Mouse (Mus musculus) forebrain, embryonic 14.5 days (tissue): ENCODE results near the gene Stx6. TPM values are rescaled to one million over a fixed set of nuclear protein-coding genes. Genes with fewer than 3 reads are reported as not detected.

ENCODE experiments used
- ATAC-seq: fragments of 200-750 bp; cut with Nextera tagmentation; 2 replicates; pipeline ENCODE4 v1.8.0; 2017; ENCODE audit warnings: mild to moderate bottlenecking, moderate library complexity
- DNase-seq: peaks from one replicate; pipeline ENCODE4 v3.0.0-alpha.2; 2015; ENCODE audit warnings: low spot score
- H3K27ac ChIP-seq: fragments of 300-500 bp; sonication (generic); 2 replicates; pipeline ENCODE4 v1.5.1; 2014; ENCODE audit warnings: low read depth, mild to moderate bottlenecking, control low read depth, low read length, moderate library complexity
- H3K27me3 ChIP-seq: fragments of 300-500 bp; sonication (generic); replicated peaks from 2 replicates; pipeline ENCODE4 v1.6.1; 2014; ENCODE audit warnings: low read length, control low read depth, mixed read lengths; ENCODE audit not compliant: control insufficient read depth, insufficient read depth
- H3K36me3 ChIP-seq: fragments of 300-500 bp; sonication (generic); 2 replicates; pipeline ENCODE4 v1.6.1; 2014; ENCODE audit warnings: low read length, control low read depth; ENCODE audit not compliant: control insufficient read depth, insufficient read depth
- H3K4me1 ChIP-seq: fragments of 300-500 bp; sonication (generic); 2 replicates; pipeline ENCODE4 v1.6.1; 2014; ENCODE audit warnings: antibody characterized with exemption, low read length, control low read depth; ENCODE audit not compliant: control insufficient read depth, insufficient read depth
- H3K4me2 ChIP-seq: fragments of 300-500 bp; sonication (generic); 2 replicates; pipeline ENCODE4 v1.6.1; 2014; ENCODE audit warnings: mild to moderate bottlenecking, control low read depth, low read length
- H3K4me3 ChIP-seq: fragments of 300-500 bp; sonication (generic); 2 replicates; pipeline ENCODE4 v1.5.1; 2014; ENCODE audit warnings: low read depth, low read length, control low read depth
- H3K9ac ChIP-seq: fragments of 300-500 bp; sonication (generic); 2 replicates; pipeline ENCODE4 v1.6.1; 2014; ENCODE audit warnings: mild to moderate bottlenecking, low read length, control low read depth, moderate library complexity
- H3K9me3 ChIP-seq: fragments of 300-500 bp; sonication (generic); replicated peaks from 2 replicates; pipeline ENCODE4 v1.6.1; 2016; ENCODE audit warnings: low read length, control low read depth, mixed read lengths; ENCODE audit not compliant: control insufficient read depth
- WGBS: fragments of 180-500 bp; shearing (Covaris S2); extraction: QIAGEN DNeasy Blood & Tissue Kit; methylation state at CpG from one replicate; pipeline ENCODE4 v1.1.7; 2014; 5-methylcytosine and 5-hydroxymethylcytosine counted together
- polyA plus RNA-seq: library from polyadenylated mRNA; unstranded; fragments of >200 nt; fragmentation: Nextera tagmentation; extraction: Ambion mirVana; gene quantifications from 2 replicates; pipeline ENCODE4 v1.2.1, GENCODE M21; 2014

Stx6 gene
- polyA plus RNA-seq, 1 experiment from 2014 or later, result 97.7 TPM

- H3K27ac ChIP-seq, result peak overlapping the region; percentile 41; the same call in 1 of the 2 replicates
- no peaks in the 10 kb centered on the region for H3K27me3 ChIP-seq
- H3K9me3 ChIP-seq, result no peaks in the 10 kb centered on the region
- no peak overlapping the region for H3K4me2 ChIP-seq
- H3K9ac ChIP-seq, result no peak overlapping the region
- H3K4me3 ChIP-seq, result no peak overlapping the region
- peak; percentile 76 for DNase-seq
- peaks cover 4% of the 10 kb centered on the region; the same call in 1 of the 2 replicates for H3K4me1 ChIP-seq
- H3K36me3 ChIP-seq, result peaks cover 75% of the 10 kb centered on the region
- peak; percentile 52; the same call in 1 of the 2 replicates for ATAC-seq
- WGBS, result 67% methylated on average over 2 of the region's 2 CpGs
Observed at GRCm38 (mm10) chr1:155178192-155178924, 19.8 kb downstream of the Stx6 start.

- no peak overlapping the region for H3K27ac ChIP-seq
- H3K9me3 ChIP-seq, result no peaks in the 10 kb centered on the region
- no peak for DNase-seq
- H3K4me2 ChIP-seq, result no peak overlapping the region
- no peaks in the 10 kb centered on the region for H3K27me3 ChIP-seq
- 87% methylated on average over 3 of the region's 3 CpGs for WGBS
- H3K4me1 ChIP-seq, result no peaks in the 10 kb centered on the region
- ATAC-seq, result no peak
- H3K4me3 ChIP-seq, result no peak overlapping the region
- H3K9ac ChIP-seq, result no peak overlapping the region
- H3K36me3 ChIP-seq, result peaks cover 55% of the 10 kb centered on the region
Observed at GRCm38 (mm10) chr1:155184191-155184590, 25.7 kb downstream of the Stx6 start.

GRCm38 (mm10) chr1:155188656-155189055 is 30.1 kb downstream of the Stx6 start:
- no peaks in the 10 kb centered on the region for H3K27me3 ChIP-seq
- H3K36me3 ChIP-seq, result peaks cover 56% of the 10 kb centered on the region
- H3K27ac ChIP-seq, result no peak overlapping the region
- H3K4me1 ChIP-seq, result peaks cover 13% of the 10 kb centered on the region
- no peak overlapping the region for H3K9ac ChIP-seq
- ATAC-seq (no peak), DNase-seq (no peak)
- 90% methylated on average over 4 of the region's 4 CpGs for WGBS
- H3K4me2 ChIP-seq, result no peak overlapping the region
- H3K4me3 ChIP-seq, result no peak overlapping the region
- H3K9me3 ChIP-seq, result no peaks in the 10 kb centered on the region

GRCm38 (mm10) chr1:155191219-155191618 is 32.7 kb downstream of the Stx6 start:
- ATAC-seq, result no peak
- no peaks in the 10 kb centered on the region for H3K9me3 ChIP-seq
- DNase-seq, result no peak
- peaks cover 70% of the 10 kb centered on the region for H3K36me3 ChIP-seq
- H3K27ac ChIP-seq, result peak overlapping the region; percentile 23; the same call in 1 of the 2 replicates
- H3K4me2 ChIP-seq, result no peak overlapping the region
- peaks cover 20% of the 10 kb centered on the region for H3K4me1 ChIP-seq
- H3K4me3 ChIP-seq, result no peak overlapping the region
- WGBS, result 90% methylated on average over 8 of the region's 8 CpGs
- H3K9ac ChIP-seq, result no peak overlapping the region
- no peaks in the 10 kb centered on the region for H3K27me3 ChIP-seq

GRCm38 (mm10) chr1:155191671-155192070 is 33.2 kb downstream of the Stx6 start:
- H3K27me3 ChIP-seq, result no peaks in the 10 kb centered on the region
- H3K4me1 ChIP-seq, result peaks cover 21% of the 10 kb centered on the region
- H3K9ac ChIP-seq, result no peak overlapping the region
- no peaks in the 10 kb centered on the region for H3K9me3 ChIP-seq
- DNase-seq (no peak), ATAC-seq (no peak)
- 31% methylated on average over 2 of the region's 2 CpGs for WGBS
- peak overlapping the region; percentile 23; the same call in 1 of the 2 replicates for H3K27ac ChIP-seq
- no peak overlapping the region for H3K4me3 ChIP-seq
- H3K36me3 ChIP-seq, result peaks cover 71% of the 10 kb centered on the region
- H3K4me2 ChIP-seq, result no peak overlapping the region

GRCm38 (mm10) chr1:155192805-155193368 is 34.4 kb downstream of the Stx6 start:
- WGBS, result 46% methylated on average over 15 of the region's 15 CpGs
- Histone ChIP-seq H3K4me2 (no peak overlapping the region), H3K27ac (peak overlapping the region; percentile 86), H3K4me3 (no peak overlapping the region), H3K36me3 (peaks cover 75% of the 10 kb centered on the region), H3K9me3 (no peaks in the 10 kb centered on the region), H3K9ac (no peak overlapping the region), H3K27me3 (no peaks in the 10 kb centered on the region), H3K4me1 (peaks cover 27% of the 10 kb centered on the region)
- DNase-seq (peak; percentile 82), ATAC-seq (peak; percentile 77)

- no peaks in the 10 kb centered on the region for H3K9me3 ChIP-seq
- peaks cover 30% of the 10 kb centered on the region for H3K4me1 ChIP-seq
- DNase-seq (peak; percentile 75), ATAC-seq (no peak)
- H3K36me3 ChIP-seq, result peaks cover 62% of the 10 kb centered on the region
- no peak overlapping the region for H3K4me2 ChIP-seq
- no peaks in the 10 kb centered on the region for H3K27me3 ChIP-seq
- H3K4me3 ChIP-seq, result no peak overlapping the region
- H3K27ac ChIP-seq, result peak overlapping the region; percentile 80
- WGBS, result 48% methylated on average over 4 of the region's 4 CpGs
- H3K9ac ChIP-seq, result no peak overlapping the region
Observed at GRCm38 (mm10) chr1:155196691-155197090, 38.2 kb downstream of the Stx6 start.

GRCm38 (mm10) chr1:155199522-155199921 is 41.0 kb downstream of the Stx6 start:
- ATAC-seq (no peak), DNase-seq (no peak)
- Histone ChIP-seq H3K27ac (no peak overlapping the region), H3K4me2 (no peak overlapping the region), H3K9me3 (no peaks in the 10 kb centered on the region), H3K36me3 (peaks cover 56% of the 10 kb centered on the region), H3K4me3 (no peak overlapping the region), H3K4me1 (peaks cover 45% of the 10 kb centered on the region), H3K9ac (no peak overlapping the region), H3K27me3 (no peaks in the 10 kb centered on the region)
- 64% methylated on average over 6 of the region's 6 CpGs for WGBS

- H3K27ac ChIP-seq, result no peak overlapping the region
- peaks cover 52% of the 10 kb centered on the region for H3K4me1 ChIP-seq
- H3K27me3 ChIP-seq, result no peaks in the 10 kb centered on the region
- WGBS, result 56% methylated on average over 2 of the region's 2 CpGs
- peaks cover 44% of the 10 kb centered on the region for H3K36me3 ChIP-seq
- H3K9ac ChIP-seq, result no peak overlapping the region
- no peaks in the 10 kb centered on the region for H3K9me3 ChIP-seq
- H3K4me3 ChIP-seq, result no peak overlapping the region
- ATAC-seq (no peak), DNase-seq (no peak)
- no peak overlapping the region for H3K4me2 ChIP-seq
Observed at GRCm38 (mm10) chr1:155200967-155201366, 42.5 kb downstream of the Stx6 start.
